Mouse (Mus musculus) liver, embryonic 14 days (tissue): ENCODE measurements around the gene Tmem231. TPM values are rescaled to one million over a fixed set of nuclear protein-coding genes. Genes with fewer than 3 reads are reported as not detected.

Source experiments
- polyA plus RNA-seq: library from polyadenylated mRNA; depleted of rRNA; stranded (reverse); fragments of >200 nt; gene quantifications from 2 replicates; pipeline ENCODE4 v1.2.3, GENCODE M21; 2012; rRNA removed

The Tmem231 gene
- 1.3 and 1.5 TPM in 2 replicates for polyA plus RNA-seq

GRCm38 (mm10) chr8:111933348-111934076 lies at the start of gene Tmem231:
Gene Tmem231 (minus strand): TSS chr8:111933881.

GRCm38 (mm10) chr8:111940171-111941100 lies 6.8 kb upstream of the Tmem231 start, which contains the start of gene Gabarapl2:
Gene Gabarapl2 (plus strand): TSS chr8:111940703.

GRCm38 (mm10) chr8:111909621-111910450 lies 23.8 kb downstream of the Tmem231 start, which contains the start of gene Chst5:
Gene Chst5 (minus strand): TSS chr8:111910447.

GRCm38 (mm10) chr8:111876355-111876948 lies 57.2 kb downstream of the Tmem231 start, which contains the start of gene Tmem170:
Gene Tmem170 (minus strand): TSS chr8:111876750.

Other genes with a start within 250 kb of the Tmem231 start
- gene Ctrb1, start 242.9 kb downstream of the Tmem231 start, polyA plus RNA-seq = 0.05 and 1.7 TPM in 2 replicates
- 5.1 and 5.6 TPM in 2 replicates for gene Bcar1, start 190.1 kb downstream of the Tmem231 start, polyA plus RNA-seq
- gene Cfdp1, start 79.6 kb downstream of the Tmem231 start, polyA plus RNA-seq = 60.8 and 65.0 TPM in 2 replicates
- 2.4 and 2.8 TPM in 2 replicates for gene Tmem170, start 57.1 kb downstream of the Tmem231 start, polyA plus RNA-seq
- 0.06 TPM in 1 of 2 replicates, not detected in the other for gene Chst5, start 23.4 kb downstream of the Tmem231 start, polyA plus RNA-seq
- 48.9 and 58.8 TPM in 2 replicates for gene Gabarapl2, start 6.8 kb upstream of the Tmem231 start, polyA plus RNA-seq
- 3.2 and 3.5 TPM in 2 replicates for gene Adat1, start 58.4 kb upstream of the Tmem231 start, polyA plus RNA-seq
- 58.6 and 65.9 TPM in 2 replicates for gene Kars, start 77.4 kb upstream of the Tmem231 start, polyA plus RNA-seq
- gene Terf2ip, start 77.5 kb upstream of the Tmem231 start, polyA plus RNA-seq = 4.1 and 4.5 TPM in 2 replicates
- gene Gm6793, start 81.2 kb upstream of the Tmem231 start, polyA plus RNA-seq = 0.15 and 0.19 TPM in 2 replicates